Mouse (Mus musculus) left cerebral cortex, adult 2 months (tissue): ENCODE data around the gene Vps37b. TPM values are rescaled to one million over a fixed set of nuclear protein-coding genes. Genes with fewer than 3 reads are reported as not detected.
"Not testable (repeated sequence)": the region's sequence is repeated elsewhere in the genome, so short reads cannot be mapped to it uniquely, and the experiment has no call there.

Experiments
- DNase-seq, 2 experiments: peaks; one replicate each; pipeline ENCODE4 v3.0.0; 2021 to 2022; ENCODE audit warnings: low spot score in 2 of 2, mixed read lengths in 1 of 2; ENCODE audit errors: extremely low spot score in 1 of 2
- H3K27ac ChIP-seq: fragments of 200-600 bp; 2 replicates; pipeline ENCODE4 v1.8.1; 2022
- H3K4me3 ChIP-seq: fragments of 200-600 bp; 2 replicates; pipeline ENCODE4 v1.8.1; 2022
- CTCF ChIP-seq: fragments of 200-600 bp; IDR thresholded peaks from 2 replicates; pipeline ENCODE4 v1.8.1; 2022; ENCODE audit warnings: antibody characterized with exemption, mild to moderate bottlenecking, moderate library complexity
- intact Hi-C: fragments of 180-260 bp; cut with DNase I; formaldehyde crosslinking; loops from one replicate; pipeline ENCODE4 v1.15.1; 2025
- total RNA-seq, 2 experiments: library from RNA; stranded (reverse); gene quantifications; 2 replicates each; pipeline ENCODE4 v1.2.3; 2021

The Vps37b gene
- total RNA-seq, 2 experiments from 2014 or later, result 46.1 to 47.3 TPM

GRCm38 (mm10) chr5:124062037-124062824, 30.2 kb upstream of the Vps37b start:
- TF ChIP-seq CTCF, result peak; percentile 7
- Histone ChIP-seq H3K4me3 (no peak overlapping the region), H3K27ac (0 out of 2 replicates have a peak overlapping the region, but pooled peaks have one; percentile 8)
- intact Hi-C loops, result no loop called here
- DNase-seq, result no peak

GRCm38 (mm10) chr5:124059677-124060076, 27.6 kb upstream of the Vps37b start:
- Histone ChIP-seq H3K27ac (peak overlapping the region; percentile 47; the same call in 1 of the 2 replicates), H3K4me3 (no peak overlapping the region)
- TF ChIP-seq CTCF, result no peak
- intact Hi-C loops, result no loop called here
- no peak for DNase-seq

GRCm38 (mm10) chr5:124058749-124059148, 26.7 kb upstream of the Vps37b start:
- no peak overlapping the region for H3K4me3 ChIP-seq
- no peak for DNase-seq
- H3K27ac ChIP-seq, result no peak overlapping the region
- no peak for TF ChIP-seq CTCF
- intact Hi-C loops, result no loop called here

- no peak for TF ChIP-seq CTCF
- no peak overlapping the region for H3K4me3 ChIP-seq
- intact Hi-C loops, result no loop called here
- no peak for DNase-seq
- no peak overlapping the region for H3K27ac ChIP-seq
Observed at GRCm38 (mm10) chr5:124056956-124057355, 24.9 kb upstream of the Vps37b start.

GRCm38 (mm10) chr5:124056219-124056618, 24.1 kb upstream of the Vps37b start:
- Histone ChIP-seq H3K27ac (no peak overlapping the region), H3K4me3 (no peak overlapping the region)
- intact Hi-C loops, result no loop called here
- no peak; the same call in none of the 2 replicates for TF ChIP-seq CTCF
- no peak for DNase-seq

GRCm38 (mm10) chr5:124052641-124053040, 20.6 kb upstream of the Vps37b start:
- H3K27ac ChIP-seq, intact Hi-C loops, DNase-seq, H3K4me3 ChIP-seq: not testable (repeated sequence)

GRCm38 (mm10) chr5:124051899-124052491, 19.9 kb upstream of the Vps37b start:
- no peak for TF ChIP-seq CTCF
- intact Hi-C loops, result no loop called here
- no peak for DNase-seq
- no peak overlapping the region for H3K27ac ChIP-seq
- H3K4me3 ChIP-seq, result no peak overlapping the region

GRCm38 (mm10) chr5:124050095-124051050, 18.3 kb upstream of the Vps37b start:
- TF ChIP-seq CTCF, result no peak
- H3K27ac ChIP-seq, result peak overlapping the region; percentile 71
- no peak for DNase-seq
- intact Hi-C loops, result no loop called here
- no peak overlapping the region for H3K4me3 ChIP-seq

- intact Hi-C loops, result no loop called here
- H3K27ac ChIP-seq, result peak overlapping the region; percentile 71
- DNase-seq, result no peak
- no peak for TF ChIP-seq CTCF
- no peak overlapping the region for H3K4me3 ChIP-seq
Observed at GRCm38 (mm10) chr5:124049249-124050045, 17.4 kb upstream of the Vps37b start.

- no peak for DNase-seq
- Histone ChIP-seq H3K4me3 (no peak overlapping the region), H3K27ac (no peak overlapping the region)
- no peak; the same call in 1 of the 2 replicates for TF ChIP-seq CTCF
- intact Hi-C loops, result no loop called here
Observed at GRCm38 (mm10) chr5:124046741-124047401, 14.8 kb upstream of the Vps37b start.
